Mouse (Mus musculus) gastrocnemius, postnatal 14 days (tissue): ENCODE results near the gene Ppp1cb. TPM values are rescaled to one million over a fixed set of nuclear protein-coding genes. Genes with fewer than 3 reads are reported as not detected.
"Not testable (repeated sequence)": the region's sequence is repeated elsewhere in the genome, so short reads cannot be mapped to it uniquely, and the experiment has no call there.

Experiments
- DNase-seq: peaks from one replicate; pipeline ENCODE4 v3.0.0; 2021; ENCODE audit warnings: mixed read lengths
- intact Hi-C: fragments of 180-260 bp; cut with DNase I; formaldehyde crosslinking; loops from one replicate; pipeline ENCODE4 v1.15.1; 2025; ENCODE audit warnings: low total_unique reads
- long read RNA-seq, 2 experiments: library from polyadenylated mRNA; stranded (forward); transcript quantifications; one replicate each; pipeline ENCODE4 v2.0.0; 2021
- total RNA-seq, 2 experiments: library from RNA; stranded (reverse); gene quantifications; 2 replicates each; pipeline ENCODE4 v1.2.3; 2021

Ppp1cb gene
- total RNA-seq, result 100 to 1,000 TPM; 324 to 326 TPM
- long read RNA-seq, experiment 1, full-length matches to known transcripts, result 214 of 230 reads
- long read RNA-seq, experiment 1, partial matches to known transcripts, result 8 of 230 reads
- long read RNA-seq, experiment 1, other reads (novel, unspliced or antisense), result 8 of 230 reads
- long read RNA-seq, experiment 2, full-length matches to known transcripts, result 244 of 272 reads
- long read RNA-seq, experiment 2, partial matches to known transcripts, result 20 of 272 reads
- long read RNA-seq, experiment 2, other reads (novel, unspliced or antisense), result 8 of 272 reads

DNA sequence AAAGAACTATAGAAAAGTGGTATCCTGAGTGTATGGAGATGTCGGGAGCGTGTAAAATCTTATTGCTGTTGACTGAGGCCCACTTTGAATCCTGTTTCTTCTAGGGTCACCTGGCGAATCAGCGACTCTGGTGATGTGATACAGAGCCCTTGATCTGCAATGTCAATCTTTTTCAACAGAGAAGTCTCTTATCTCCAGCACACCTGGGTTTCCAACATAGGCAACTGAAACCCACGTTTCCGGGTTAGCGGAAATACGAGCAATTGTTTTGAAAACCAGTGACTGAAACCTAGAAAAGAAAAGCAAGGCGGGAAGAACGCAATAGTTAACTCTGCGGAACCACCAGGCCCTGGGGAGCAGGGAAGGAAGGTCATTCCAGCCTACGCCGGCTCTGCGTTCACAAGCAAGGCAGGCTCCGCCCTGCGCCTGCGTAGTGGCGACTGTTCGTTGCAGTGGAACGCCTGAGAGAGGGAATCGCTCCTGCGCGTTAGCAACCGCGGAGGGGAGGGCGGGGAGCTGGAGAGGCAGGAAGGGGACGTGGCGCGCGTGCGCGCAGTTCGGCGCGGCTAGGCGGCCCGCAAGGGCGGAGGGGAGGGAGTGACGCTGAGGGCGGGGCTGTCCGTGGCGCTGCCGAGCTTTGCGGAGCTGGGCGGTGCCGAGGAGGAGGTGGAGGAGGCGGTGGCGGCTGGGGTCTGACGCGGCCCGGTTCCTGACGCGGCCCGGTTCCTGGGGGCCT is at the start of gene Ppp1cb:
Gene Ppp1cb, plus strand, starts transcription at position 436 of the 736 bp plus-strand sequence.
- peak; percentile 99 for DNase-seq
- intact Hi-C loops, result no loop called here

DNA sequence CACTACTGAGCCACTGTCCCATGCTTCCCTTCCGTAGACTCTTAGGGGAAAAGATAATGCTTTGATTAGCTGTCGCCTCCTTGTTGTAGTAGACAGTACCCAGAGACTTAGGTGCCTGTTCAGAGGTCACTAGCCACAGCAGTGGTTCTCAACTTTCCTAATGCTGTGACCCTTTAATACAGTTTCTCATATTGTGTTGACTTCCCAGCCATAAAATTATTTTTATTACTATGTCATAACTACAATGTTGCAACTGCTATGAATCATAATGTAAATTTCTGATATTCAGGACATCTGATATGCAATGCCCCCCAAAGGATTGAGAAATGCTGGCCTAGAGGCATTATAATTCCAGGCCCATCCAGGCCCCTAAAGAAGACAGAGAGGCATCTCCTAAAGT is 48.9 kb upstream of the Ppp1cb start:
- intact Hi-C loops, result no loop called here
- no peak for DNase-seq

DNA sequence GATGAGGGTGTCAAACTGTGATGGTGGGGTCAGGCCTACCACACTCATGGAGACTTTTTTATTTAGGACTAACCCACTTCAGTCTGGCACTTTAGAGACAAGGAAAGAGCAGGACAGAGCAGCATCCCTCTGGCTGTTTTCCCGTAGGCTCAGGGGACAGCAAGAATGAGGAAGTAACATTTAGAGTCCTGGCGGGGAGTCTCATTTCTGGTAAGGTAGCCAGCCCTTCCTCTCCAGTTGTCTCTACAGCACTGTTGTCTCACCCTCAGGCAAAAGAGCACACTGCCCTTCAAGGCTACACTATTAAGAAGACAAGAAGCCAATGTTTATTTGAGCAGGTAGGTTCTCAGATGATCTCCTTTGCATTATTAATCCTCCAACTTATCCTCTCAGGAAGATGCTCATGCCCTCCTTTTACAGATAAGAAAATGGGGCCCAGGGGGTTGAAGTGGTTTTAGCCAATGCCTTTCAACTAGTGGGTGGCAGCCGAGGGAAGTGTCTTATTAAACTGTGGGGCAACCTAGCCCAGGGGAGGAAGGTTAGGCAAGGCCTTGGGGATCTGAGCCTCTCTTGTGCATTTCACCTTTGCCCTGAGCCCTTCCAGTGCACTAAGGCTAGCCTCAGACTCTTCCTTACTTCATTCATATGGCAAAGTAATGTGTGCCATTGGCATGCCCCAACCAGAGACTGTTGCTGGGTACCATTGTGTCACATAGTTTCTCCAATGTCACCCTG is 47.5 kb upstream of the Ppp1cb start:
- intact Hi-C loops, result no loop called here
- no peak for DNase-seq

DNA sequence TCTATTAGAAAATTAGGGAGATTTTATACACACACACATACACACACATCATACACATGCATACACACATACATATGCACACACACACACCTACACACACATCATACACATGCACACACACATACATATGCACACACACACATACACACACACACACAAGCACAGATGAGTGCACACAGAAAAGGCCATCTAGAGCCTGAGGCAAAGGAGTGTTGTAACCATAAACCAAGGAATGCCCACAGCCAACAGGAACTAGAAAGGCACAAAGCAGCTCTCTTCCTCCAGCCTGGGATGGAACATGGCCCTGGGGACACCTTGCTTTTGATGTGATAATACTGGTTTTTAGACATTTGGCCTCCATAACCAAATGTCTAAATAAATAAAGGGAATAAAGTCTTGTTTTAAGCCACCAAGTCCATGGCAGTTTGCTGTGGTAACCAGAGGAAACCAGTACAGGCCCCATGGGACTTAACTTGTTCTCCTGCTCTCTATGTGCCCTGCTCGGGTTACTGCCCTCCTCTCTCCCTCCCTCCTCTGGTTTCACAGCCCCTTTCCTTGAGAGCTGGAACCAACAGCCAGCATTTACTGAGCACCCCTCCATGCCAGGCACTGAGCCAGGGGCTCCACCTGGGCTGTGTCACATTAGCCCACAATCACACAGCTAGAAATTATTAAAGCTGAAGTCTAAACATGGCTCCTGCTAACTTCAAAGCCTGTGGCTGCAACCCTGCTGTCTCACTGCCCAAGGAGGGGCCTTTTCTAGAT is 46.3 kb upstream of the Ppp1cb start:
- DNase-seq, result no peak
- intact Hi-C loops, result no loop called here

DNA sequence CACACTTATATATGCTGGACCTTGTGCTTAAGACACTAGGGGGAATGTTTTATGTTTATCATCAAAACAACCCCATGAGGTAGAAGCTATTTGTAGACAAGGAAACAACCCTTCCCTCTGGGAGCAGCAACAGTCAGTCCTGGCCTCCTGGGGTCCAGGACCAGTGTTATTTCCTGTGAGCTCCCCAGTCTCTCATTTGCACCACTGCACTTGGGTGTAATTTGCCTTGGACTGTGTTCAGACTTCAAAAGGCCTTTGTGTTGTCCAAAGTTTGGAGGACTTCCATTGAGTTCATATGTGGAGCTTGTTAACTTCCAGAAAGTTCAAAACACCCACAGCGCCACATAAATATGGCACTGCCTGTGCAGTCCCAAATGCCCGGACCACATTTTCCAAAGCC is 45.6 kb upstream of the Ppp1cb start:
- intact Hi-C loops, result no loop called here
- no peak for DNase-seq

DNA sequence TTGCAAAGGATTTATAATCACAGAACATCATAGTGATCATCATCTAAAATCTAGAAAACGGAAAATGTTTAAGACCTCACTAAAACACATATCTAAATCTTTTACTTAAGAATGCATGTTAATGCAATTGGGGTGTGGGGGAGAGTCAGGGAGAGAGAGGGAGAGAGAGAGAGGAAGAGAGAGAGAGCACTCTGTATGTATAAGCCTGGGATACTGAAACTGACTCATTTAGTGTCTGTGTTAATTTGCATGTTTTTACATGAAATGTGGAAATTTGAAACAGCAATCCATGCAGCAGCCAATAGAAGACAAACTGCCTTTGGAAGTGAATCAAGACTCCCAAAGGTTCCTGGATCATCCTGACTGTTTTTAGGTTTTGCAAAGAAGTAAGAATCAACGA is 45.1 kb upstream of the Ppp1cb start:
- intact Hi-C loops, result no loop called here
- DNase-seq, result no peak

DNA sequence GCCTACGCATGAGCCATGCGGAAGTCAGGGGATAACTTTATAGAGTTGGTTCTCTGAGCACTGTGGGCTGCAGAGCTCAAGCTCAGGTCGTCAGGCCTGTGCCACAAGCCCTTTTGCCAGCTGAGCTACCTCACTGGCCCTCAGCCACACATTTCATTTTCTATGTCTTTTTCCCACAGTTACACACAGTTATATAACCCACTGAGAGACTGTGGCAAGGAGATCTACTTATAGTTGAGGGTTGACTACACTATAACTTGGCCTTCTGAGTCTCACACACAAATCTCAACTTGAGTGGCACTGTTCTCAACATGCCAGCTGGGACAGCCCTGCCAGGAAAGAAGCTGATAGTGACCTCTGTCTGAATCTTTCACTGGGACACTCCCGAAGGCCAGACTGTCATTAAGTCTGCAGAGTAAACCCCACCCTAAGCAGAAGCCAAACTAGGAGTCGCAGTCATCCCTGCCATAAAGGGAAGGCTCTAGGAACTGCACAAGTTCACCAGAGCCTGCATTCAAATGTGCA is 44.1 kb upstream of the Ppp1cb start:
- intact Hi-C loops, result no loop called here
- DNase-seq, result peak; percentile 31

DNA sequence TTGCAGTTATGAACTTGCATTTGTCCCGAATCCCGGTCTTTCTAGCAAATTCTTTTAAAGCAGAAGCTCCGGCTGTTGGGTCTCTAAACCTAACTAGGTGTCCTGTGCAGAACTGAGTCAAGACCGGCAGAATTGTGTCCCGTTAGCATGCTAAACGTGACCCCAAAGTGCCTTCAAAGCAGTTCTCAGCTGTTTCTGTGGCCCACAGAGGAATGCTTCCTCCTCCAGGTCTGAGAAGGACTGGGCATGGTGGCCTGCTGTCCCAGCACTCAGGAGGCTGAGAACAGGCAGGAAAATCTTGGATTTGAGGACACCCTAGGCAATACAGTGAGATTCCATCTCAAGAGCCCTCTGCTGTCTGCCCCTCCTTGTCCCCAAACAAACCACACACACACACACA is 43.1 kb upstream of the Ppp1cb start:
- intact Hi-C loops, result no loop called here
- DNase-seq, result no peak

DNA sequence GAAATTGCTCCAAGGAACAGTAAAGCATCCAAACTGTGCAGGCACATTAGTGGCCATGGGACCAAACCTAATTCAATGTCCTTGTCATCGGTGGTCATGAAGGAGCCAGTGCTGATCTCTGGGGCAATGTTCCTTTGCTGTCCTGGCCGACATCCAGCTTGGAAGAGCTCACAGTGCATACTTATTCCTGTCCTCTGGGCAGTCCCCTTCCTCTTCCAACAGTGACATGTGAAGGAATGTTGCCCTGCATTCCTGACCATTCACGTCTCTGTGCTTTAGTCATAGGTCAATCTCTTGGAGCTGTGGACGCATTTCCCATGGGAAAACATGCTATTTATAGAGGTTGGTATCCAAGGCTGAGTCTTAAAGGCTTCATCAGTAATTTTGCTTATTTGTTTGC is 41.8 kb upstream of the Ppp1cb start:
- peak; percentile 69 for DNase-seq
- intact Hi-C loops, result no loop called here

DNA sequence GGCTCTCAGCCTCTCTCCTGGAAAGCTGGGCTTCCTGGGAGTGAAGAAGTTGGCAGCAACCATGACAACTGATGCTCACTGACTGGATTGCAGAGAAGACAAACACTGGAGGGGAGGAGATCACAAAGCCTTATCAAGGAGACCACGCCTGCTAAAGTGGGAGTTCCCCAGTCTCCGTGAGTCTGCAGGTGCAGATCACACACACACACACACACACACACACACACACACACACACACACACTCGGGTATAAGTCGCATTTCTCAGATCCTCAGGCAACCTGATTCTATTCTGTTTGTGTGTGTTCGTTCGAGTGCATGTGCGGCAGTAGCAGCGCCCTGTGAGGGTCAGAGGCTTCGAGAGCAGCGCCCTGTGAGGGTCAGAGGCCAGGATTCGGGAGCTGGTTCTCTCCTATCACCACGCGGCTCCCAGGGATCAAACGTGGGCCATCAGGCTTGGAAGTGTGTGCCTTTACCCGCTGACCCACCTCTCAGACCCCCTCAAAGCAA is 36.5 kb upstream of the Ppp1cb start:
- intact Hi-C loops, result no loop called here

DNA sequence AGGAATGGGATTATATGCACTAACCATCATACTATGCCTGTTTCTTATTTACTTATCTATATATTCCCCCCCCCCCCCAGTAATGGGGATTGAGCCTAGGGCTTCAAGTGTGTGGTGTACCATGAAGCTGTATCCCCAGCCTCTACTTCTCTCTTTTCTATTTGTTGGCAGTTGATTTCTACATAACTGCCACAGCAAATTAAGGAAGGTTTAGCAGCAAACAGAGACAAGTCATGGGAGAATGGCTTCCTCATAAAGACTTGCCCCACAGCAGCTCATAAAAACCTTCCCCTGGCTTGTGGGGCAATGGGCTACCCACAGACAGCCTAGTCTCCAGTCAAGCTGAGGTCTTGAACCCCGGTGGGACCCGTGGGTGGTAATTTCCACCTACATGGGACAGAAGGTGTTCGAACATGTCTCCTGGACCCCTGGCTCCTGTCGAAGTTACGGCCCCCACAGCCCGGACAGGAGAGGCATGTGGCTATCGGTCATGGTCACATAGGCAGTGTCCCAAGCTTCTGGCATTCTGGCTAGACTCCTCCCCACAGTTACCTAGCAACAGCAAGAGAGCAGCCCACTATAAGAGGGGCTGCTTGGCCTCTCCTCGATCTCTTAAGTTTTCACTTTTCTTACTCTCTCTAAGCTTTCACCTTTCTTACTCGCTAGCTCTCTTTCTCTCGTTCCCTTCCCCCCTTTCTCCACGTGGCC is 35.1 kb upstream of the Ppp1cb start:
- DNase-seq, result no peak
- intact Hi-C loops, result no loop called here

More for the DNA sequence above, 36.5 kb upstream of the Ppp1cb start:
- no peak for DNase-seq

DNA sequence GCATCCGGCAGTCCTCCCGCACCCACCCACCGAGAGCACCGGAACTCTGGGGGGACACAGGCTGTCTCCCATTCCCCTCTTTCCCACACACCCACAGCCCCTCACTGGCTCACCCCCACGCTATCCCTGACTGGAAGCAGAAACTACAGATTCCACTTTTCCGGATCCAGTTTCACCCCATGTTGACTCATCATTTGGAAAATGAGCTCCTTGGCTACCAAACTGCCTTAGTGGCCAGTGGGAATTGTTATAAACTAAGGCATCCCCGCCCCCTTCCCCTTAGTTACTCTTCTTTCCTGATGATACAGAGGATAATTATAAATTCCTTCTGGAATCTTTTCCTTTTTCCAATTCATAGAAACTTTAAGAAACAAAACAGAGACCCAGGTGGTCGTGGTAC is 34.2 kb upstream of the Ppp1cb start:
- intact Hi-C loops, result no loop called here
- no peak for DNase-seq

DNA sequence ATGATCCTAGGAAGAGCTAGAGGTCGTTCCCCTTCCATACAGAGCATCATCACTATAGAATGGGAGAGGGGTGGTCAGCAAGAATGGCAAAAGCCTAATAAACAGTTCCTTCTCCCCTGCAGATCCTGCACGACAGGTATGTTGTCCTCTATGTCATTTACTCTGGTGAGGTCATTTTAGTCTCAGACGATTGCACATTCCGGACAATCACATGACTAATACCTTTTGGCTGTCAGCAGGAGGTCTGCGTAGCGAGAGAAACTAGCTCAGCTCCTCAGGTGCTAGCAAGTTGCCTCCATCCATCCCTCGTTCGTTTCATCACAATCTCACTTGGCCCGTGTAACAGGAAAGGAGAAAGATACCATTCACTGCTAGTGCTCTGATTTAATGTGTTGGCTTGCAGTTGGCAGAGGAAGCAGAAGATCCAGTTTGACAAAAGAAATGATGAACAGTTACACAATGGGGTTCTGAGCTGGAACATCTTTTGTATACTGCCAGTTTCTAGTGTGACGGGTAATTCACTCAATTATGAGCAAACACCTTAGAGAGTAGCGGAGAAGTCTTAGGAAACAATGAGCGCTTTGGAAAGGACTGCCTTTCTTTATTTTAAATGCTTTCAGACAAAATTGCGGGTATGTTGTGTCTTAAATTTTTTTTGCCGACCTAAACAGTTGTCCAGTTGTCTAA is 33.0 kb upstream of the Ppp1cb start:
- intact Hi-C loops, result no loop called here
- DNase-seq, result no peak

DNA sequence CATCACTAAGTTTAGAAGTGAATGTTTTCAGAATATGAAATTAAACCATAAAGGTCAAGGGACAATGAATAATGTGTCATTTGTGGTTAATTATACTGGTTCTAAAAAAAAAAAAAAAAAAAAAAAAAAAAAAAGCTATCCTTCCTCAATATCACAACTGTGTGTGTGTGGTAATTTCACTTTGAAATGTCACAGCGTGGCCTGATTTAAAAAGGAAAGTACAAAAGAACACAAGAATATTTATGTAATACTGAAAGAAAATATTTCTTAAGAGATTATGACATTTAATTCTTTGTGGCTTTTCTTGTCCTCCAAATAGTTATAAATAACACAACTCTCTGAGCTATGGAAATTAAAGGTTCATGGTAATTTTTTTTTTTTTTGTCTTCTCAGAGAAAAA is 28.2 kb upstream of the Ppp1cb start:
- intact Hi-C loops, result no loop called here
- DNase-seq, result no peak

DNA sequence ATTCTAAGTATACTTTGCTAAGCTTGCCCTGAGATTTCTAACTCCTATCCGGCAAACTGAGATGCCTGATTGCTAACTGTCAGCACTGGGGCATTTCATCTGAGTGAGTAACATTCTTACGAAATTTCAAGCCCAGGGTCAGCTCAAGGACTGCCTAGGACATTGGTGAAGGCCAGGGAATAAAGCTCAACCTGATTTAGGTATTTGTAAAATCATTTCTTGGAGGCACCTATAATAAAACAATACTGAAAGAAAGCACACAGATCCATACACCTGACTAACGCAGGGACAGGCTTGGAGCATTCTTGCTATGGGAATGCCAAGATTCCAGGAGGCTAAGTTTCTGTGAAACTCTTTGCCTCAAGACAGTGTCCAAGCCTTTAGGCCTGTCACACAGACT is 24.3 kb upstream of the Ppp1cb start:
- DNase-seq, intact Hi-C loops: not testable (repeated sequence)

DNA sequence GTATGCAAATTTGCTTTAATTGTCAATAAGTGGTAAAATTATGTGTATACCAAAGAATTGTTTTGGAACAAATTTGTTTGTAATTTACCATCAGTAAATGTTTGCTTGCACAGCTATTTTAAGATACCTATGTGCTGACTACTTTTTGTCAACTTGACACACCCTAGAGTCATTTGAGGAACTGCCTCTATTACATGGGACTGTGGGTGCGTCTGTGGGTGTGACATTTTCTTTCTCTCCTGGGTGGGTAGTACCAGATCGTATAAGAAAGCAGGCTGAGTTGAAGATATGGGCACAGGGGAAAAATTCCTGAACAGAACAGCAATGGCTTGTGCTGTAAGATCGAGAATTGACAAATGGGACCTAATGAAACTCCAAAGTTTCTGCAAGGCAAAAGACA is 23.0 kb upstream of the Ppp1cb start:
- intact Hi-C loops, result no loop called here
- DNase-seq, result no peak

DNA sequence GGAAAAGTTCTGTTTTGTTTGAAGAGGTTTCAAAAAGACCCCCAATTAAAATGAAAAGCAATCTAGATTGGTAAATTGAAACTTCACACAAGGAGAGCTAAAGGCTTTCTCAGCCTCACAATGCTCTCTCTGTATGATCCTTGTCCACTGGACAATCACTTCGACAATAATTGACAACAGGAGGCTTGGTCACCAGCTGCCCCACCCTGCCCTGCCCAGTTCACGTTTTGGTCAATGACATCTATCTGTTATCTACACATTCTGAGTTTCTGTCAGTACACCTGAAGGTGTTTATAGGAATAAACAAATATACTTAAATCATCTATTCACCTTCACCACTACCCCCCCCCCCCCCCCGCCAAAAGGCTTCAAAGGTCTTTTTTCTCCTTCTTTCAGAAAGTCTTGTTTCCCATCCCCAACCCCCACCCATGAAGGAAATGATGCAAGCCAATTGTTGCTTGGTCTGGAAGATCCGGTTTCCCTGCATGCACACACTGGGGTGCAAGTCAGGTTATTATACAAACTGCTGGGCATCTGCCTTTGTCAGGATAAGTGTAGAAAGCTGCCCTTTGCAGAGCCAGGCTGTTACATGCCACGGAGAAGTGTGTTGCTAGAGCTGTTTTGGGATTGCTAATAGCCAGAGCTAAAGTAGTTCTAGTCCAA is 20.6 kb upstream of the Ppp1cb start:
- intact Hi-C loops, result no loop called here
- DNase-seq, result no peak

DNA sequence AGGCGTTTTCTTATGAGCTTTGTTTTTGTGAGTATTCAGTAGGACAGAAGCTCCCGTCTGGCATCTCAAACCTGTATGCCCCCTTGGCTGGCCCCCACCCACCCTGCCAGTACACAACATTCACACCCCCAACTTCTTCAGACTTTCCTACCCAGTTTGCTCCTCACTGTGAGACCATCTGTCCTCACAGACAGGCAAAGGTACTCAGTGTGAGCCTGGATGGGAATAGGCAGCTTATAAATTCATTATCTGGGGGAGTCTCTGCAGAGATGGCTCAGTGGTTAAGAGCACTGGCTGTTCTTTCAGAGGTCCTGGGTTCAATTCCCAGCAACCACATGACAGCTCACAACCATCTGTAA is 20.1 kb upstream of the Ppp1cb start:
- intact Hi-C loops, result no loop called here
- no peak for DNase-seq
